Mouse (Mus musculus) lung, embryonic 16.5 days (tissue): ENCODE results near the gene Trim72. TPM values are rescaled to one million over a fixed set of nuclear protein-coding genes. Genes with fewer than 3 reads are reported as not detected.

Experiments used
- ATAC-seq: fragments of 200-750 bp; cut with Nextera tagmentation; 2 replicates; pipeline ENCODE4 v1.8.0; 2017; ENCODE audit warnings: low read depth, mild to moderate bottlenecking, moderate library complexity
- H3K27ac ChIP-seq: fragments of 300-500 bp; sonication (generic); 2 replicates; pipeline ENCODE4 v1.5.1; 2014; ENCODE audit warnings: mild to moderate bottlenecking, control low read depth, low read length
- H3K27me3 ChIP-seq: fragments of 300-500 bp; sonication (generic); 2 replicates; pipeline ENCODE4 v1.6.1; 2014; ENCODE audit warnings: low read depth, low read length, mixed read lengths; ENCODE audit not compliant: control insufficient read depth, insufficient read depth
- H3K36me3 ChIP-seq: fragments of 300-500 bp; sonication (generic); 2 replicates; pipeline ENCODE4 v1.6.1; 2014; ENCODE audit warnings: low read length; ENCODE audit not compliant: control insufficient read depth, insufficient read depth
- H3K4me1 ChIP-seq: fragments of 300-500 bp; sonication (generic); replicated peaks from 2 replicates; pipeline ENCODE4 v1.6.1; 2014; ENCODE audit warnings: low read length, mixed read lengths; ENCODE audit not compliant: control insufficient read depth, insufficient read depth
- H3K4me2 ChIP-seq: fragments of 300-500 bp; sonication (generic); 2 replicates; pipeline ENCODE4 v1.6.1; 2014; ENCODE audit warnings: low read depth, low read length, control low read depth
- H3K4me3 ChIP-seq: fragments of 300-500 bp; sonication (generic); 2 replicates; pipeline ENCODE4 v1.5.1; 2014; ENCODE audit warnings: mild to moderate bottlenecking, low read length, control low read depth
- H3K9ac ChIP-seq: fragments of 300-500 bp; sonication (generic); 2 replicates; pipeline ENCODE4 v1.6.1; 2014; ENCODE audit warnings: low read length, control low read depth
- H3K9me3 ChIP-seq: fragments of 300-500 bp; sonication (generic); 2 replicates; pipeline ENCODE4 v1.6.1; 2016; ENCODE audit warnings: low read length; ENCODE audit not compliant: control insufficient read depth
- WGBS: fragments of 180-500 bp; shearing (Covaris S2); extraction: QIAGEN DNeasy Blood & Tissue Kit; methylation state at CpG from one replicate; pipeline ENCODE4 v1.1.7; 2014; 5-methylcytosine and 5-hydroxymethylcytosine counted together
- polyA plus RNA-seq: library from polyadenylated mRNA; unstranded; fragments of >200 nt; fragmentation: Nextera tagmentation; extraction: Ambion mirVana; gene quantifications from 2 replicates; pipeline ENCODE4 v1.2.1, GENCODE M21; 2015

The Trim72 gene
- polyA plus RNA-seq, 1 experiment from 2014 or later = 0.28 TPM

DNA sequence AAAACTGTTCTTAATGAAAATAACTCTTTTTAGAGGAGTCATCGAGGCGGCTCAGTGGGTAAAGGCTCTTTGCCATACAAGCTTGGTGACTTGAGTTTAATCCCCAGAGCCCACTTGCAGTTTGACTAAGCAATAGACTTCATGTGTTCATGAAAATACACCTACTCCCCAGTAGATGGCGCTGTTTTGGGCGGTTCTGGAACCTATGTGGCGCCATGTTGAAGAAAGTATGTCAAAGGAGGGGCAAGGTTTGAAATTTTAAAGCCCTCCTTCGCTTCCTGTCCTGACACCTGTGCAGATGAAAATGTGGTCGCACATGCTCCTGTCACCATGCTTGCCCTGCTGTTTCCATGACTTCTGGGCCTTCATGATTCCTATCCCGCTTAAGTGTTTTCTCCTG is 19.2 kb downstream of the Trim72 start:
- Histone ChIP-seq H3K4me1 (no peaks in the 10 kb centered on the region), H3K36me3 (no peaks in the 10 kb centered on the region), H3K27me3 (no peaks in the 10 kb centered on the region), H3K27ac (no peak overlapping the region), H3K4me2 (no peak overlapping the region), H3K4me3 (no peak overlapping the region), H3K9me3 (no peaks in the 10 kb centered on the region), H3K9ac (no peak overlapping the region)
- no peak for ATAC-seq
- WGBS = 62% methylated on average over 8 of the region's 8 CpGs

GRCm38 (mm10) chr7:128023565-128023964 is 19.8 kb downstream of the Trim72 start:
- no peaks in the 10 kb centered on the region for H3K4me1 ChIP-seq
- no peak overlapping the region for H3K4me2 ChIP-seq
- H3K36me3 ChIP-seq = no peaks in the 10 kb centered on the region
- H3K9me3 ChIP-seq = no peaks in the 10 kb centered on the region
- H3K9ac ChIP-seq = no peak overlapping the region
- no peak overlapping the region for H3K4me3 ChIP-seq
- ATAC-seq = peak; percentile 60; the same call in 1 of the 2 replicates
- 69% methylated on average over 4 of the region's 4 CpGs for WGBS
- H3K27me3 ChIP-seq = no peaks in the 10 kb centered on the region
- H3K27ac ChIP-seq = no peak overlapping the region

DNA sequence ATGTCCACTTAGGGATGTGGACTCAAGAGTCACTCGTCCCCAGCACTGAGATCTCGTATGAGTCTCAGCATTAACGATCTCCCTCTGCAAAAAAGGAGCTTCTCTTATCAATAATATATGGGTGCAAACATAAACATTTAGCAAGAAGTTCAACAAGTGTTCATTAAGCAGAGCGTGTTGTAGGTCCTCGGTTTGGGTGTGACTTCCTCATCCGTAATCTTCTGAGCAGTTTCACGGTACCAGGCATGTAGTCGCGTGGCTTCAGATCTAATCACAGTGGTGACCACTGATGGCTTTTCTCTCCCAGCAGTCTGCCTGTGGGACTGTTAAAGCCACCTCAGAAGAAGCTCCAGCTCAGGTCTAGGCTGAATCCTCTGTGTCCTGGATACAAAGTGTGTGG is 20.6 kb downstream of the Trim72 start:
- Histone ChIP-seq H3K27ac (no peak overlapping the region), H3K36me3 (no peaks in the 10 kb centered on the region), H3K4me3 (no peak overlapping the region), H3K4me1 (no peaks in the 10 kb centered on the region), H3K27me3 (no peaks in the 10 kb centered on the region), H3K9ac (no peak overlapping the region), H3K9me3 (no peaks in the 10 kb centered on the region), H3K4me2 (no peak overlapping the region)
- ATAC-seq = no peak
- WGBS = 69% methylated on average over 9 of the region's 9 CpGs

DNA sequence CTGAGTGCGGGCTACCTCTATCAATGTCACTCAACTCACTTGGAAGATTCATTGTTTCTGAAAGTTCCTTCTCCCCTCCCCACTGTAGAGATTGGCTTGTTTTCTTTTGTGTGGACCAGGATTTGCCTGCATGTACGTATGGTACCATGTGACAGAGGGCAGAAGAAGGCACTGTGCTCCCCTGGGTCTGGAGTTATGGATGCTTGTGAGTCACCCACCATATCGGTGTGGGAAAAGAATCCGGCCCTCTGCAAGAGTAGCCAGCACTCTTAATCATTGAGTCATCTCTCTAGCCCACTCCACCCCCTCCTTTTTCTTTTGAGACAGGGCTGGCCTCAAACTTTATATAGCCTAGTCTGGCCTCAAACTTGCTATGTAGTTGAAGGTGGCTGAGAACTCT is 21.2 kb downstream of the Trim72 start:
- Histone ChIP-seq H3K27me3 (no peaks in the 10 kb centered on the region), H3K36me3 (no peaks in the 10 kb centered on the region), H3K9me3 (no peaks in the 10 kb centered on the region), H3K4me1 (no peaks in the 10 kb centered on the region), H3K4me3 (no peak overlapping the region), H3K27ac (no peak overlapping the region), H3K9ac (no peak overlapping the region), H3K4me2 (no peak overlapping the region)
- WGBS = 75% methylated on average over 4 of the region's 4 CpGs
- ATAC-seq = no peak

GRCm38 (mm10) chr7:128025381-128025780 is 21.6 kb downstream of the Trim72 start:
- H3K9me3 ChIP-seq = no peaks in the 10 kb centered on the region
- H3K36me3 ChIP-seq = no peaks in the 10 kb centered on the region
- 74% methylated on average over 4 of the region's 4 CpGs for WGBS
- H3K9ac ChIP-seq = no peak overlapping the region
- ATAC-seq = no peak
- no peak overlapping the region for H3K4me3 ChIP-seq
- no peak overlapping the region for H3K27ac ChIP-seq
- H3K4me1 ChIP-seq = no peaks in the 10 kb centered on the region
- no peak overlapping the region for H3K4me2 ChIP-seq
- H3K27me3 ChIP-seq = no peaks in the 10 kb centered on the region

- H3K27ac ChIP-seq = no peak overlapping the region
- no peak overlapping the region for H3K9ac ChIP-seq
- H3K27me3 ChIP-seq = no peaks in the 10 kb centered on the region
- peak; percentile 51; the same call in 1 of the 2 replicates for ATAC-seq
- no peak overlapping the region for H3K4me3 ChIP-seq
- no peaks in the 10 kb centered on the region for H3K36me3 ChIP-seq
- no peak overlapping the region for H3K4me2 ChIP-seq
- WGBS = 42% methylated on average over 9 of the region's 9 CpGs
- H3K9me3 ChIP-seq = no peaks in the 10 kb centered on the region
- H3K4me1 ChIP-seq = no peaks in the 10 kb centered on the region
Measured at GRCm38 (mm10) chr7:128031403-128031976, 27.7 kb downstream of the Trim72 start.

DNA sequence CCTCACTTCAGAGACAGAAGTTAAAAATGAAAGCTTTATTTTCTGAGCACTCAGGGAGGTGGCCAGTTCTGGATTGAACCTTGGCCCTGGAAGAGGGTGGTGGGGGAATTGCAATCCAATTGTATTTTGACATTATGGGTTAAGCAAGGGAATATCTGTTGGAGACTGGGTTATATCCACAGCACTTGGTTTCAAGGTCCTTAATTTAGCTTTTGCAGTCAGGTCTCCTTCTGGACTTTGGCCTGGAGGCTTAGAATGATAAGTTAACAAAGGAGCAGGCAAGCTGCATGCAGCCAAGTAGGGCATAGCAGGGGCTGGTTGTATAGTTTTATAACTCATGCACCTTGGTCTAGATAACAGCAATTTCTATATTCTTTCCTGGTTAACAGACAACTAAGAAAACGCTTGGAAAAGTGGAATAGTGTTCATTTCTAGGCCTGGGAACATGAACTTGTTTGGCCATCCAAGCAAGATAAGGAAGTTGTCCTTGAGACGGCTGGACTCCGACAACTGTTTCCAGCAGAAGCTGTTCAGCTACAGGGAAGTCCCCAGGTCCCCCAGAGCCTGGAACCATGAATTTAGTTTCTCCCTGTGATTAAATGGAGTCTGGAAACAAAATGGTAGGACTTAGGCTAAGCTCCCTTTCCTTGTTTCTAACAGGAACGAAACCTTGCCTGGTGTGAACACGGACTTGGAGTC is 28.7 kb downstream of the Trim72 start:
- Histone ChIP-seq H3K4me2 (no peak overlapping the region), H3K9me3 (no peaks in the 10 kb centered on the region), H3K4me1 (no peaks in the 10 kb centered on the region), H3K36me3 (no peaks in the 10 kb centered on the region), H3K27ac (no peak overlapping the region), H3K9ac (no peak overlapping the region), H3K27me3 (no peaks in the 10 kb centered on the region), H3K4me3 (no peak overlapping the region)
- no peak for ATAC-seq
- 72% methylated on average over 5 of the region's 5 CpGs for WGBS

DNA sequence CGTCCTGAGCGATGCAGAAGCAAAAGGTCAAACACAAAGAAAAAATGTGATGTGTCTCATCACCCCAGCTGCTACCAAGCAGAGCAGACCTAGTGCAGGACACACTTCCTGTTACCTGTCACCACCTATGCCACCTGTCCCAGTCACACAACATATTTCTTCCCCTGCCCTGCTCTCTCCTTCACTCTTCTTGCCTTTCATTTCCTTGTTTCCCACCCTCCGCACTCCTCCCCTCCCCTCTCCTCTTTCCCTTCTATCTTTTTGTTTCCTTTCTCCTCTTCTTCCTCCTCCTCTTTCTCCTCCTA is 29.2 kb downstream of the Trim72 start:
- no peaks in the 10 kb centered on the region for H3K9me3 ChIP-seq
- WGBS = 82% methylated on average over 3 of the region's 3 CpGs
- H3K36me3 ChIP-seq = no peaks in the 10 kb centered on the region
- H3K4me1 ChIP-seq = no peaks in the 10 kb centered on the region
- ATAC-seq = no peak
- H3K4me2 ChIP-seq = no peak overlapping the region
- H3K27ac ChIP-seq = no peak overlapping the region
- H3K4me3 ChIP-seq = no peak overlapping the region
- no peak overlapping the region for H3K9ac ChIP-seq
- H3K27me3 ChIP-seq = no peaks in the 10 kb centered on the region

DNA sequence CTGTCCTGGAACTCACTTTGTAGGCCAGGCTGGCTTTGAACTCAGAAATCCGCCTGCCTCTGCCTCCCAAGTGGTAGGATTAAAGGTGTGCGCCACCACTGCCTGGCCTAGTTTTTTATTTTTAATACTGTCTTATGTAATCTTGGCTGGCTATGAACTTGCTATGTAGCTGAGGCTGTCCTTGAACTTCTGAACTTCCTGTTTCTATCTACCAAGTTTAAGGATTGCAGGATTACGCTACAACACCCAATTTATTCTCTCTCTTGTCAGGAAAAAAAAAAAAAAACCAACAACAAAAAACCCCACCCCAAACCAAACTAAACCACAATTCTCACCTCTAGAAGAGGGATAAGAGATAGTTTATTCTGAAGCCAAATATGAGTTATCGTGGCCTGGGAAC is 29.9 kb downstream of the Trim72 start:
- Histone ChIP-seq H3K27ac (no peak overlapping the region), H3K4me3 (no peak overlapping the region), H3K9ac (no peak overlapping the region), H3K4me1 (no peaks in the 10 kb centered on the region), H3K27me3 (no peaks in the 10 kb centered on the region), H3K4me2 (no peak overlapping the region), H3K36me3 (no peaks in the 10 kb centered on the region), H3K9me3 (no peaks in the 10 kb centered on the region)
- WGBS = 83% methylated on average over 4 of the region's 4 CpGs
- no peak for ATAC-seq
